In the genomic region with DNA sequence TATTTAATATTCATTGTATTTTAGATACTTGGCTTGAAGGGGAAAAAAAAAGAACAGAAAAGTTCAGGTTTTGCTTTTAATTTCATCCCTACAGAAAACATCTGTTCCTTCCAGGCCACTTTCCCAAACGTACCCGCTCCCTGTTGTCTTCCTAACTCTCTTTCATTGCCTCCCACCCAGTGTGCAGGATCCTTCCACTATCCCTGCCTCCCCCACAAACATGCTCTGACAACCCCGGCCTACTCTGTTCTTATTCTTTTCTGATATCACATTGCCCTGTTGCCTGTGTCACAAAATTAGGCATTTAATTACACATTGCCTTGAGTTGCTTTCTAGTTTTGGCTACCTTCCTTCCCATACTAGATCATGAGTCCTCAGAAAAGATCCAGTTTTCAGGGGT, we compare ENCODE assay signal across 25 mouse cellular contexts.
"Had no signal": no experiment of that assay in that cellular context is flagged by ENCODE, and none has a peak within 500 bp of the region (broad histone marks: within the 10 kb centered on the region; RNA-seq: fewer than 3 reads in every experiment).

No protein-coding gene starts in this region.

- H3K4me1 ChIP-seq: heart, embryonic 13.5 days; heart, embryonic 15.5 days; hindbrain, embryonic 13.5 days; hindbrain, embryonic 15.5 days; kidney, embryonic 15.5 days; limb, embryonic 13.5 days; limb, embryonic 15.5 days; liver, embryonic 12.5 days had no signal

- H3K27ac ChIP-seq: heart, adult 2 months; heart, embryonic 13.5 days; heart, embryonic 15.5 days; hindbrain, embryonic 13.5 days; hindbrain, embryonic 15.5 days; hindbrain, postnatal 0 days; kidney, embryonic 15.5 days; limb, embryonic 13.5 days; limb, embryonic 15.5 days; liver, embryonic 12.5 days had no signal

- H3K27me3 ChIP-seq: heart, embryonic 13.5 days; heart, embryonic 15.5 days; hindbrain, embryonic 13.5 days; hindbrain, embryonic 15.5 days; kidney, embryonic 15.5 days; limb, embryonic 13.5 days; limb, embryonic 15.5 days; liver, embryonic 12.5 days had no signal

- DNase-seq: gastrocnemius, postnatal 14 days; gastrocnemius, postnatal 36 days; heart, adult 11 months; heart, adult 2 months; heart, postnatal 14 days; heart, postnatal 36 days; kidney, adult 11 months; kidney, adult 2 months; kidney, adult 9 months; kidney, postnatal 10 days; kidney, postnatal 36 days; layer of hippocampus, adult 9-11 months; layer of hippocampus, postnatal 36 days; left cerebral cortex, postnatal 4 days had no signal

- H3K36me3 ChIP-seq: heart, embryonic 13.5 days; heart, embryonic 15.5 days; hindbrain, embryonic 13.5 days; hindbrain, embryonic 15.5 days; kidney, embryonic 15.5 days; limb, embryonic 13.5 days; limb, embryonic 15.5 days; liver, embryonic 12.5 days had no signal

- ATAC-seq: hindbrain, postnatal 0 days; intestine, embryonic 16.5 days; liver, embryonic 12.5 days had no signal

- H3K4me3 ChIP-seq: heart, adult 2 months; heart, embryonic 13.5 days; heart, embryonic 15.5 days; hindbrain, embryonic 13.5 days; hindbrain, embryonic 15.5 days; kidney, embryonic 15.5 days; limb, embryonic 13.5 days; limb, embryonic 15.5 days; liver, embryonic 12.5 days had no signal

- H3K9me3 ChIP-seq: heart, embryonic 13.5 days; heart, embryonic 15.5 days; hindbrain, embryonic 13.5 days; hindbrain, embryonic 15.5 days; kidney, embryonic 15.5 days; limb, embryonic 13.5 days; limb, embryonic 15.5 days; liver, embryonic 12.5 days had no signal

- H3K9ac ChIP-seq: heart, embryonic 13.5 days; heart, embryonic 15.5 days; hindbrain, embryonic 13.5 days; hindbrain, embryonic 15.5 days; kidney, embryonic 15.5 days; limb, embryonic 13.5 days; limb, embryonic 15.5 days; liver, embryonic 12.5 days had no signal

- H3K4me2 ChIP-seq: heart, embryonic 11.5 days; heart, embryonic 13.5 days; heart, embryonic 15.5 days; hindbrain, embryonic 13.5 days; hindbrain, embryonic 15.5 days; kidney, embryonic 15.5 days; limb, embryonic 13.5 days; limb, embryonic 15.5 days; liver, embryonic 12.5 days had no signal
